Mouse (Mus musculus) megakaryocyte, embryonic 14.5 days (primary cell): ENCODE measurements around the gene AB124611.

Source experiments
- FLI1 ChIP-seq: IDR thresholded peaks from 2 replicates; pipeline ENCODE4 v1.6.1; 2012; ENCODE audit warnings: low read length, inconsistent platforms, mixed read lengths
- GATA1 ChIP-seq: IDR thresholded peaks from 3 replicates; pipeline ENCODE4 v1.6.1; 2012; ENCODE audit warnings: mixed read lengths, low read length, inconsistent platforms, borderline replicate concordance

DNA sequence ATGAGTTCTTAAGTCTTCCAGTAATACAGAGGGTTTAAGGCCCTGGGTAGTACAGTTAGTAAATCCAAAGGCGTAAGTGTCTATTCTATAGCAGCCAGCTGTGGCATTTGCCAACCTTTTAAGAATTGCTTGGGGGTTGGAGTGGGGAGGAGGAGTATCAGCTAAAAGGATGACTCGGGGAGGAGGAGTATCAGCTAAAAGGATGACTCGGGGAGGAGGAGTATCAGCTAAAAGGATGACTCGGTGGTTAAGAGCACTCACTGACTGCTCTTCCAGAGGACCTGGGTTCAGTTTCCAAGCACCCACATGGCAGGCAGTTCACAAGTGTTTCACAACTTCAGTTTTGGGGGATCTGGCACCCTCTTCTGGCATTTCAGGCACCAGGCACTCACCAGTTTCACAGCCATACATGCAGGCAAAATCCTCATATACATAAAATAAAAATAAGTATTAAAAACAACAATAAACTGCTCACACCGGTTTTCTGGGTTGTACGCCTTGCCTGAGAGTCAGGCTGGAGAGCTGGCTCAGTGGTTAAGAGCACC, 29.3 kb downstream of the AB124611 start:
- no peak for TF ChIP-seq FLI1
- no peak for TF ChIP-seq GATA1
